Mouse (Mus musculus) gonadal fat pad, adult 2 months (tissue): ENCODE results near the gene Il27ra. TPM values are rescaled to one million over a fixed set of nuclear protein-coding genes. Genes with fewer than 3 reads are reported as not detected.

Experiments
- DNase-seq: peaks from one replicate; pipeline ENCODE4 v3.0.0-alpha.2; 2012; ENCODE audit warnings: low read depth
- polyA plus RNA-seq: library from polyadenylated mRNA; depleted of rRNA; stranded (reverse); fragments of >200 nt; gene quantifications from 2 replicates; pipeline ENCODE4 v1.2.3, GENCODE M21; 2012

The Il27ra gene
- polyA plus RNA-seq, 1 experiment: 3.1 TPM

GRCm38 (mm10) chr8:84065457-84066072 is 23.2 kb upstream of the Il27ra start:
- DNase-seq: no peak

GRCm38 (mm10) chr8:84065037-84065436 is 22.6 kb upstream of the Il27ra start, which contains the start of gene Gm10643:
Gene Gm10643 (minus strand): TSS chr8:84065137.
- no peak for DNase-seq

GRCm38 (mm10) chr8:84063861-84064610 is 21.6 kb upstream of the Il27ra start:
- no peak for DNase-seq

- no peak for DNase-seq
Measured at GRCm38 (mm10) chr8:84060245-84060644, 17.9 kb upstream of the Il27ra start.

- DNase-seq: no peak
Measured at GRCm38 (mm10) chr8:84059226-84059625, 16.8 kb upstream of the Il27ra start.

GRCm38 (mm10) chr8:84057827-84058226 is 15.4 kb upstream of the Il27ra start:
- no peak for DNase-seq

GRCm38 (mm10) chr8:84053229-84053628 is 10.8 kb upstream of the Il27ra start:
- no peak for DNase-seq

GRCm38 (mm10) chr8:84052746-84053145 is 10.4 kb upstream of the Il27ra start:
- no peak for DNase-seq

- DNase-seq: no peak
Measured at GRCm38 (mm10) chr8:84048171-84048570, 5.8 kb upstream of the Il27ra start.

- DNase-seq: no peak
Measured at GRCm38 (mm10) chr8:84046505-84046904, 4.1 kb upstream of the Il27ra start.

GRCm38 (mm10) chr8:84044900-84045299 is 2.5 kb upstream of the Il27ra start, which contains the start of gene Rln3:
Gene Rln3 (minus strand): TSS chr8:84045000.
- DNase-seq: no peak

- DNase-seq: no peak
Measured at GRCm38 (mm10) chr8:84044103-84044502, 1.7 kb upstream of the Il27ra start.

GRCm38 (mm10) chr8:84042948-84043342 is 556 bp upstream of the Il27ra start:
- no peak for DNase-seq

- no peak for DNase-seq
Measured at GRCm38 (mm10) chr8:84039050-84039449, 3.3 kb downstream of the Il27ra start.

- DNase-seq: no peak
Measured at GRCm38 (mm10) chr8:84038015-84038414, 4.4 kb downstream of the Il27ra start.

GRCm38 (mm10) chr8:84032777-84033176 is 9.6 kb downstream of the Il27ra start:
- no peak for DNase-seq

- DNase-seq: no peak
Measured at GRCm38 (mm10) chr8:84029272-84029671, 13.1 kb downstream of the Il27ra start.

- no peak for DNase-seq
Measured at GRCm38 (mm10) chr8:84027449-84027848, 14.9 kb downstream of the Il27ra start.

GRCm38 (mm10) chr8:84025863-84026262 is 16.5 kb downstream of the Il27ra start:
- no peak for DNase-seq

GRCm38 (mm10) chr8:84024171-84024570 is 18.2 kb downstream of the Il27ra start:
- DNase-seq: no peak

- no peak for DNase-seq
Measured at GRCm38 (mm10) chr8:84023631-84024030, 18.8 kb downstream of the Il27ra start.

GRCm38 (mm10) chr8:84023085-84023484 is 19.3 kb downstream of the Il27ra start:
- no peak for DNase-seq

- no peak for DNase-seq
Measured at GRCm38 (mm10) chr8:84021569-84021968, 20.8 kb downstream of the Il27ra start.
